Mouse (Mus musculus) testis, adult 2 months (tissue): Measurements from ENCODE around the gene Tmem108.

ENCODE experiments used
- CTCF ChIP-seq: fragments of 200-500 bp; IDR thresholded peaks from 2 replicates; pipeline ENCODE4 v1.5.1; 2012; ENCODE audit warnings: low read depth, mild to moderate bottlenecking, inconsistent platforms, low read length, moderate library complexity; ENCODE audit not compliant: control insufficient read depth, insufficient read depth, insufficient replicate concordance
- POLR2A ChIP-seq: fragments of 200-500 bp; IDR thresholded peaks from 2 replicates; pipeline ENCODE4 v1.6.1; 2012; ENCODE audit warnings: low read depth, mild to moderate bottlenecking, inconsistent platforms, low read length, moderate library complexity; ENCODE audit not compliant: control insufficient read depth

GRCm38 (mm10) chr9:103653995-103654587, 107.5 kb downstream of the Tmem108 start:
- TF ChIP-seq CTCF (no peak), POLR2A (no peak)
